Mouse (Mus musculus) bone marrow macrophage, adult 2 months (primary cell): ENCODE results near the gene Qdpr. TPM values are rescaled to one million over a fixed set of nuclear protein-coding genes. Genes with fewer than 3 reads are reported as not detected.

ENCODE experiments used
- H3K27ac ChIP-seq: 2 replicates; pipeline ENCODE4 v1.5.1; 2012; ENCODE audit warnings: low read depth, low read length; ENCODE audit not compliant: insufficient read depth
- H3K4me1 ChIP-seq: 2 replicates; pipeline ENCODE4 v1.6.1; 2012; ENCODE audit warnings: low read length; ENCODE audit not compliant: control insufficient read depth, insufficient read depth
- H3K4me3 ChIP-seq: 2 replicates; pipeline ENCODE4 v1.5.1; 2012; ENCODE audit warnings: mild to moderate bottlenecking, low read length, moderate library complexity; ENCODE audit not compliant: insufficient read depth
- CTCF ChIP-seq: IDR thresholded peaks from 2 replicates; pipeline ENCODE4 v1.5.1; 2012; ENCODE audit warnings: low read depth, mild to moderate bottlenecking, low read length, moderate library complexity
- POLR2A ChIP-seq: IDR thresholded peaks from 2 replicates; pipeline ENCODE4 v1.6.1; 2012; ENCODE audit warnings: mild to moderate bottlenecking, low read depth, low read length, borderline replicate concordance
- polyA plus RNA-seq: library from polyadenylated mRNA; stranded (reverse); fragments of >200 nt; gene quantifications from 2 replicates; pipeline ENCODE4 v1.2.4, GENCODE M21; 2012; ENCODE audit not compliant: missing spikeins, insufficient read depth, insufficient read length

Qdpr gene
- 80.2 and 89.8 TPM in 2 replicates for polyA plus RNA-seq

- H3K4me3 ChIP-seq, result peak within 1 kb of the TSS; percentile 97
- H3K27ac ChIP-seq, result peak within 1 kb of the TSS; percentile 67
- no peak for TF ChIP-seq CTCF
- peaks cover 13% of the 10 kb centered on the region for H3K4me1 ChIP-seq
Measured at GRCm38 (mm10) chr5:45449831-45450716, at the start of gene Qdpr. Qdpr (minus strand) TSS chr5:45450236.

DNA sequence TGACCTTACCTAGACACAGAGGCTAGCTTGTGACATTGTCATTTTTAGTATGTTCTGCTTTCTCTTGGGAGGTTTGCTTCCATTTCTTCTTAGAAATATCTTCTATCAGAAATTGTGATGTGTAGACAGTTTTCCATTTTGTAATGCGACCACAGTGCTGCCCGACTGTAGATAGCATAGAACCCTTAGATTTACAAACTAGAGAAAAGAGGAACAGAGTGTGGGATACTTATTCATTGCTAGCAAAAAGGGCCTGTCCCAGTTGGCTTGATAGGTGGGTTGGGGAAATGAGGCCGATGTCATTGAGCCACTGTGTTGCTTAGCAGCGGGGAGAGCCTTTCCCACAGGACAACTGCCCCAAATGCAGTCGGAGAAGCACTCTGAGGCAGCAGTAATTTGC, 47.5 kb upstream of the Qdpr start:
- no peak overlapping the region for H3K27ac ChIP-seq
- no peak for TF ChIP-seq POLR2A
- TF ChIP-seq CTCF, result no peak
- no peak overlapping the region for H3K4me3 ChIP-seq
- peaks cover 38% of the 10 kb centered on the region for H3K4me1 ChIP-seq

DNA sequence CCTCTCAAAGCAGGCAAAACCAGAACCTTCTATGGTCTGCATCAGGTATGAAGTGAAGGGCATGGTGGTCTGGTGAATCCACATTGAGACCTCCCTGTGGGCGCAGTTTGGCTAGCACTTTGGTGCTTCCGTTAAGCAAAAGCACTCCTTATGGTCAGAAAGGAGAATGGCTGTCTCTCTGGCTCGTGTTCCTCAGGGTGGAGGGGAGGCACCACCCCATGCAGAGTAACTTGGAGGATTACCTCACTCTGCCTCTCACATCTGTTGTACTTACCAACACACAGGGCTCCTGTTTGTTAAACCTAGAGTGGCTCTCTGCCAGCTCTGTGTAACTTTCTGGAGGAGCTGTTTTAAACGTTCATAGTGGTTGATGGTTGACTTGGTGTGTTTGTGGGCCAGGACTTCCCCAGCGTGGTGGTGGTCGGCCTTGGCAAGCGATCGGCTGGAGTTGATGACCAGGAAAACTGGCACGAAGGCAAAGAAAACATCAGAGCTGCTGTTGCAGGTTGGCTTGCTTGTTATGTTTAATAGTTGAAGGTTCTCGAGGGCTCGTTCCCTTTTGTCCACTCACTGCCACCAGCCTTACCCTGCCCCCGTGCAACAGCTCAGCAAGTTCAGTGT, 47.0 kb upstream of the Qdpr start:
- no peak for TF ChIP-seq CTCF
- TF ChIP-seq POLR2A, result no peak
- peaks cover 43% of the 10 kb centered on the region for H3K4me1 ChIP-seq
- no peak overlapping the region for H3K27ac ChIP-seq
- no peak overlapping the region for H3K4me3 ChIP-seq

GRCm38 (mm10) chr5:45496479-45496878, 46.4 kb upstream of the Qdpr start:
- Histone ChIP-seq H3K4me3 (no peak overlapping the region), H3K27ac (no peak overlapping the region), H3K4me1 (peaks cover 49% of the 10 kb centered on the region)
- TF ChIP-seq POLR2A, result no peak
- TF ChIP-seq CTCF, result no peak

GRCm38 (mm10) chr5:45496042-45496441, 46.0 kb upstream of the Qdpr start:
- Histone ChIP-seq H3K27ac (no peak overlapping the region), H3K4me3 (no peak overlapping the region), H3K4me1 (peaks cover 52% of the 10 kb centered on the region)
- no peak for TF ChIP-seq CTCF
- no peak for TF ChIP-seq POLR2A

DNA sequence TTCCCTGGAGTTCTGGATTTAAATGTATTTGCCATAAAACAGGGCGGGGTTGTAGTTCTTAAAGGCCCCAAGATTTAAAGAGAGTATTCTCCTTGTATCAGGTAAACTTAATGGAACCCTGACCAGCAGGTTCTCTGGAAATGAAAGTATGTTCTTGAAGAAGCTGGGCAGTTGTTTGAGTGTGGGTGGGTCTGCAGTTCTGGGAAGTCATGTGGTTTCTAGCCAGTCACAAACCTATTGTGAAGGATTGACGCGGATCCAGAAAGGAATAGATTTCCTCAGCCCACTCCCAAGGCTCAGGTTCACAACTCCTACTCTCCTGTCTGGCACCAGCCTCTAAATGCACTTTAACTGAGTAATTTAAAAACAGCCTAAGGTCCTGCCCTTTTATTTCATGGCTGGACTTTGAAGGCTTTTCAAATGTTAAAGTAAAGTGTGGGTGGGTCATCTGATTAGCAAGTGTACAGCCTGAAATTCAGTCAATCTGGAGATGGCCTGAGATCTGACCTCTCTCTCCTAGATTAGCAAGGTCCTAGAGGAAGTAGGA, 45.5 kb upstream of the Qdpr start:
- Histone ChIP-seq H3K27ac (no peak overlapping the region), H3K4me3 (no peak overlapping the region), H3K4me1 (peaks cover 52% of the 10 kb centered on the region)
- TF ChIP-seq CTCF (no peak), POLR2A (no peak)

DNA sequence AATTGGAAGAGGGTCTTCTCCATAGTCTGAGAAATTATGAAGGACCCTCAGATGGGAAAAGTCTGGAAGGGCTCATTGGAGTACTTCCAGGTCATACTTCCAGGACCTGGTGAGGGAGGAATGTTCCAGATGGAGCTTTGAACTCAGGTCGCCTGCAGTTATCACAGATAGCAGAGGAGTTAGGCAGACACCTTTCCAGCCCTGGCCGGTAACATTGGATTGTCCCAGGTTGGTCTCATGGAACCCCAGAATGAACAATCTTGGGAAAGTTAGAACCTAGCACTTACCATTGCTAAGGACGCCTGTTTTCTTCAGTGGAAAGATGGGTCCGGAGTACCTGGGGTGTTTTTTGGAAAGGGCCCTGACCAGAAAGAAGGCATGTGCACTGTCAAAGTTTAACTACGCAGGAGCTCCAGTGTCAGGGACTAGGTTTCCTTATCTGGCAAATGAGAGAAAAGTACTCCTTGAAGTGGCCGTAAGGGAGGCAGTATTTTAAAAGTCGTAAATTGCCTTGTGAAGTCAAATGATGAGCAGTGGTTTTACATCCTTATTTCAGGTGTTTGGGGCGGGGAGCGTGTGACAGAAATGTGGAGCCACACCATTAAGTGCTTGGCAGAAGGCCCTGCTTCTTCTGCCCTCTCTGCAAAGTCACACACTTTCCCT, 44.2 kb upstream of the Qdpr start:
- Histone ChIP-seq H3K4me3 (peak overlapping the region; percentile 69), H3K27ac (no peak overlapping the region), H3K4me1 (peaks cover 52% of the 10 kb centered on the region)
- TF ChIP-seq POLR2A (no peak), CTCF (no peak)

GRCm38 (mm10) chr5:45493191-45494092, 43.4 kb upstream of the Qdpr start, which contains the start of gene Lap3:
Lap3 (plus strand) TSS chr5:45493374.
- Histone ChIP-seq H3K4me3 (peak within 1 kb of the TSS; percentile 69), H3K27ac (peak within 1 kb of the TSS; percentile 55), H3K4me1 (peaks cover 52% of the 10 kb centered on the region)
- TF ChIP-seq POLR2A (no peak), CTCF (no peak)

GRCm38 (mm10) chr5:45491776-45492175, 41.7 kb upstream of the Qdpr start:
- peaks cover 41% of the 10 kb centered on the region for H3K4me1 ChIP-seq
- H3K4me3 ChIP-seq, result no peak overlapping the region
- no peak overlapping the region for H3K27ac ChIP-seq
- TF ChIP-seq CTCF (no peak), POLR2A (no peak)
